Mouse (Mus musculus) gonadal fat pad, adult 2 months (tissue): ENCODE data around the gene Clic6. TPM values are rescaled to one million over a fixed set of nuclear protein-coding genes. Genes with fewer than 3 reads are reported as not detected.
A peak's percentile ranks its signal among the peaks of the same experiment; 100 is the strongest.
"Not testable (repeated sequence)": the region's sequence is repeated elsewhere in the genome, so short reads cannot be mapped to it uniquely, and the experiment has no call there.

Experiments used
- DNase-seq: peaks from one replicate; pipeline ENCODE4 v3.0.0-alpha.2; 2012; ENCODE audit warnings: low read depth
- polyA plus RNA-seq: library from polyadenylated mRNA; depleted of rRNA; stranded (reverse); fragments of >200 nt; gene quantifications from 2 replicates; pipeline ENCODE4 v1.2.3, GENCODE M21; 2012

The Clic6 gene
- polyA plus RNA-seq, 1 experiment = 3.2 TPM

DNA sequence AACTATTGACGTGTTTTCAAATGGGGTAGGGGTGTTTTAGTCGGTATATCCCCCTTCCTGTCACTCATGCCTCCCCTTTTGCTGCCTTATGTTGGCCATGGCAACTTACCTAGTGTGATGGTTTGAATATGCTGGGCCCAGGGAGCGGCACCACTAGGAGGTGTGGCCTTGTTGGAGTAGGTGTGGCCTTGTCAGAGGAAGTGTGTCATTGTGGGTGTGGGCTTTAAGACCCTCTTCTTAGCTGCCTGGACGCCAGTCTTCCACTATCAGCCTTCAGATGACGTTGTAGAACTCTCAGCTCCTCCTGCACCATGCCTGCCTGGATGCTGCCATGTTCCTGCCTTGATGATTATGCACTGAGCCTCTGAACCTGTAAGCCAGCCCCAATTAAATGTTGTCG is 14.8 kb upstream of the Clic6 start, which contains the start of gene Rcan1:
TSS of gene Rcan1 (minus strand) at position 162 of the 400 bp plus-strand sequence.
- no peak for DNase-seq

DNA sequence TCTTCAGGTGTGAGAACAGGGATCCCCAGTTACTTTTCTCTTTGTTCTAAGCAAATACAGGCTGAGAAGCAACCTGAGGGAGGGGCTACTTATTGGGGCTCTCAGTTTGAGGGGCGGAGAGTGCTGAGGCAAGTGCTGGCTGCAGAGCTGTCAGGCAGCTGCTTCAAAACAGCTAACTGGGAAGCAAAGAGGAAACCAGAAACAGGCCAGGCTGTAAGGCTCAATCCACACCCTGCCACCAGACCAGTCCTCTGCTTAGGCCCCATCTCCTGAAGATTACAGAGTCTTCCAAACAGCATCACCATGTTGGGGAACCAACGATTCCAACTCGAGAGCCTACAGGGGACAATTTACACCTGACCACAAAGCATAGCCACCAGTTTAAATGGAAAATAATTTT is 12.6 kb upstream of the Clic6 start:
- DNase-seq = no peak

DNA sequence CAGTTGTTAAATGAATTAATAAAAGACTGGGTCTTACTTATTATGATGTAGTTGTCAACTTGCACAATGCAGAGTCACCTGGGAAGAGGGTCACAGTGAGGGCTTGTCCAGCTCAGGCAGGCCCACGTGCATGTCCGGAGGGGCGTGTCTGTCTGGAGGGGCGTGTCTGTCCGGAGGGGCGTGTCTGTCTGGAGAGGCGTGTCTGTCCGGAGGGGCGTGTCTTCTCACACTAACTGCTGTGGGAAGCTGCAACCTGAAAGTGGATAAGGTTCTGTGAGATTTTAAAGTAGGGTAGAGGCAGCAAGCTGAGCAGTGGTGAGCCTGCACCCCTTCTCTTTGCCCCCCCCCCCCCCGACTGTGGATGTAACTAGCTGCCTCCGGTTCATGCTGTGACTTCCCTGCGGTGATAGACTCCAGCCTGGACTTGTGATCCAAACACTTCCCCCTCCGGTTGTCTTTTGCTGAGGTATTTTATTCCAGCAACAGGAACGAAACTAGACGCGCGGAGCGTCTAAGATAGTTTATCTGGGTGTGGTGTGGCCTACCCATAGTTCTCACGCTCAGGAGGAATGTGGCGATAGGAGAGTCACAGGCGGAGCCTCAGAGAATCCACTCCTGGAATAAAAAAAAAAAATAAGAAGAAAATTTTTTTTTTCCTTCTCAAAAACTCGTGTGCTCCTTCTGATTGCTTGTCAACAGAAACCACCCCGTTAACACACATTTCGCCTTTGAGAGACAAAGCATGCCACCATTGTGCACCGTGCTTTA is 10.3 kb upstream of the Clic6 start:
- no peak for DNase-seq

DNA sequence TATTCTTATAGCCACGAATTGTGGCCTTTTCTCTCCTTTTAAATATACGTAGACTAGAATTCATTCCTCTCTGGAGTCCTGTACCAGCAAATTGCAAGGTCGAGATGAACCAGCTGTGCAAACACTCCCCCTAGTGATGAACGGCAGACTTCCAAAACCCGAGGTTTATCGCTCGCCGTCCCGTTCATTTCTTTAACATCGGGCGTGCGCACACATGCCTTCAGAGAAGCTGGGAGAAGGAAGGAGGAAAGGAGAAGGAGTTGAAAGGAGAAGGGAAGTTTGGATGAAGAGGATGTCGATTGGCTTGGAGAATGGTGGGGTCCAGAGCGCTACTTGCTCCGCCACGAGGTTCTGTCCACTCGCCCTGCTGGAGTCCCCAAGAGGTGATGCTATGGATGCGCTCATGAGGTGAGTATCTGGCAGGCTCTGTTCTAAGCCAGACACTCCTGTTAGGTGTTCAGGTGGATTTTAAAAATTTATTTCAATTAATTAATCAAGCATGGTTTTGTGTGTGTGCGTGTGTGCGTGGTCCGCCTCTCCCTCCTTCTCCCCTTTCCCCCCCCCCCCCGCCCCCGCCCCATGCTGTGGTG is 6.9 kb upstream of the Clic6 start:
- no peak for DNase-seq

DNA sequence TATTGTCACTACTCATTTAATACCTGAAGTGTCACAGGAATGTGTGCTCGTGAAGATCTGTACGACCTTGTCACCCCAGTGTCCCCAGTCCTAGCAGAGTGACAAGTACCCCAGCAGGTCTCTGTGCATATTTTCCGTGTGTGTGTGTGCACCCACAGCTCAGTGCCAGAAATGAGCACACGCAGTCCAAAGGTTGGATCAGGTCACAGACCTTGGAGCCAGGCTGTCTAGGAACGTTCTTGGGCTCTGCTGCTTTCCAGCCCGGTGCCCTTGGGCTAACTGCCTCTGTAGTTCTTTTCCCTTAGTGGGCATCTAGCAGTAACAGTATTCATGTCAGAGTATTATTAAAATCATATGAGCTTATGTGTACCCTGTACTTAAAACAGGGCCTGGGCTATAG is 1.6 kb downstream of the Clic6 start:
- DNase-seq = no peak

DNA sequence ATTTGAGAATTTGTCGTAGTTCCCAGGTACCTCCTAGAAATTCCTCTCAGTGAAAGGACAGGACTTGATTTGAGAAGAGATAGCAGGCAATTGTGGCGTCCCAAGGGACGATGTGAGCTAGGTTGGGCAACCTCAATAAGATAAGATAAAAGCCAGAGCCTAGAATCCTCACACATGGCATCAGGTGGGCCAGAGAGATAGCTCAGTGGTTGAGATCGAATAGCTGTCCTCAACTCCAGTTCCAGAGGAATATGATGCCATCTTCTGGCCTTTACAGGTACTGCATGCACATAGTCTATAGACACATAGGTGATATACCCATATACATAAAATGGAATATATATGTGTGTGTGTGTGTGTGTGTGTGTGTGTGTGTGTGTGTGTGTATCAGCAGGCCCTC is 2.0 kb downstream of the Clic6 start:
- DNase-seq = no peak

DNA sequence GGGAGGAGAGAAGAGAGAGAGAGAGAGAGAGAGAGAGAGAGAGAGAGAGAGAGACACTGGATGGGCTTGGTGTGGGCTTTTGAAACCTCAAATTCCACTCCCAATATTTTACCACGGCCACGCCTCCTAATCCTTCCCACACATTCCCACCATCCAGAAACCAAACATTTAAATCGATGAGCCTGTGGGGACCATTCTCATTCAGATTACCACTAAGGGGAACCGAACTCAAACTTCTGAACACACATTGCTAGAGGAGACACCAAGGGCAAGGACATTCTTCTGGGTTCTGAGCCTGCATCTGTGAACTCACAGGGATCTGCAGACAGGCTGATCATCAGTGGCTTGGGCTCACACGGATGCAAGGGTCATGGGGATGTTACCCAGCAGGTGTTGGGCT is 2.9 kb downstream of the Clic6 start:
- no peak for DNase-seq

DNA sequence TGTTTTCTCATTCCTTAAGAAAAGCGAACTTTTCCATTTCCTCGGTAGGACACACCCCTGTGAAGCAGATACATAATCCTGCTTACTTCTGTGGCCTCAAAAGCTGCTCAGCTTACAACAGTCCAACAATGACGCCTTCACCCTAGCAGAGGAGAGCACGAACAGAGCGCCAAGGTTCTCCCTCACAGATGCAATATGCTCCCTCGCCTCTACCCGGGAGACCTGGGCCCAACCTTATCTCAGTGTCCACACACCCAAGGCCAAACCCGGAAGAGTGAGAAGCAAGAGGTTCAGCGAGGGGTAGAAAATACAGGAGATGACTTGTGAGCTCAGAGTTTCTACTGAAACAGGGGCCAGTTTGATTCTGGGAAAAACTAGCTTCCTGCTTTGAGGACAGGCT is 3.8 kb downstream of the Clic6 start:
- DNase-seq = no peak

DNA sequence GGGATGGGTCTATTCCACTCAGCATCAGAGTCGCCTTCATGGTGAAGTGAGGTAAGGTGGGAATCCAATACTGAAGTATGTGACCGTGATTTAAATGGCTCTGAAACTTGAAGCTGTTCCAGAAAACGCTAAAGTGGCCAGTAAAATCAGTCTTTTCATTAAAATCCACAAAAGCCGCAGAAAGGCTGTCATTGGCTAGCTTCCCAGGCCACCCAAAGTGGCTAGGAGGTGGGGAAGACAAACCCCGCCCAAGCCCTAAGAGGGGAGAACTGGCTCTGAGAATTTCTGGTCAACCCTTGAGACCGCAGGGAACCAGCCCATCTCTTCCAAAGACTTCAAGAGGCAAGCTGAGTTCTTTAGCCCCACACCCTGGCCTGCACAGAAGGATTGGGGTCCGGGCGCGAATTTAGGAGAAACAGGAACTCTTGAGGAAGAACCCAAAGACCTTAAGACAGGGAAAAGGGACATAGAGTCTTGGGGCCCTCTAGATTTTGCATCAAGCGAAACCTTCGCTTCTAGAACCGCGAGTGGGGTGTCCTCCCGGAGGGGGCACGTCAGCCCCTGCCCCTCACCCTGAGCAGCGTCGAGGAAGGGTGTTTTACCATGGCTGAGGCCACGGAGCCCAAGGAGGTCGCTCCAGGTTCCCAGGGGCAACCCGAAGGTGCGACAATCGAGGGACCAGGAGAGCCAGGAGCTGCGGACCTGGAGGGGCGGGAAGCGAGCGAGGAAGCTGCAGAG is 12.5 kb downstream of the Clic6 start:
- DNase-seq = no peak

DNA sequence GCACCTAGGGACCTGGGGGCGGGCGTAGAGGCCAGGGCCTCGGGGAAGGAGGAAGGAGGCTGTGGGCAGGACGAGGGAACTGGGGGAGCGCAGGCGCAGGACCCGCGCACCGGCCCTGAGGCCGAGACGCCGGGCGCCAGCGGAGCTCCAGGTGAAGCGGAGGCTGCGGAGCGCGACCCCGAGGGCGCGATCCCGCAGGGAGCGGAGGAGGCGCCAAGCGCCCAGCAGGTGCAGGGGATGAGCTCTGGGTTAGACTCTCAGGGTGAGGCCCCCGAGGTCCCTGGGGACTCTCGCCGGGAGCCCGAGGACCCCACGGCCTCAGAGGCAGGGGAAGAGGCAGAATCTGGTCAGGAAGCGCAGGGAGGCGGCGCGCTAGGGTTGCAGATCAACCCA is 13.0 kb downstream of the Clic6 start:
- DNase-seq = no peak

DNA sequence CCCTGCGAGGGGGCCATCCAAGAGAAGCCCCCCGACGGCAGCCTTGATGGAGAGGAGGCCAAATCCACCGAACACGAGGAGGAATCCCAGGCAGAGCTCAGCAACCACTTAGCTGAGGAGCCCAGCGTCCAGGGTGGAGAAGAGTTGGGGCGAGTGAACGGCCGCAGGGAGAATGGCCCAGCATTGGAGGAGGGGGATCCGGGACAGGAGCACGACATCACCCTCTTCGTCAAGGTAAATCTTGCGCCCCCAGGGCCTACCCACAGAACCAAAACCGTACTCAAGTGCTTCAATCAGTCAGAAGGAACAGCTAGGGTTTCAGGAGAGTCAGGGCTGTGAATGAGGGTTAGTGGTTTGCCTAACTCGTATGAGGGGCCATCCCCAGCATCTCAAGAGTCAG is 13.8 kb downstream of the Clic6 start:
- no peak for DNase-seq

DNA sequence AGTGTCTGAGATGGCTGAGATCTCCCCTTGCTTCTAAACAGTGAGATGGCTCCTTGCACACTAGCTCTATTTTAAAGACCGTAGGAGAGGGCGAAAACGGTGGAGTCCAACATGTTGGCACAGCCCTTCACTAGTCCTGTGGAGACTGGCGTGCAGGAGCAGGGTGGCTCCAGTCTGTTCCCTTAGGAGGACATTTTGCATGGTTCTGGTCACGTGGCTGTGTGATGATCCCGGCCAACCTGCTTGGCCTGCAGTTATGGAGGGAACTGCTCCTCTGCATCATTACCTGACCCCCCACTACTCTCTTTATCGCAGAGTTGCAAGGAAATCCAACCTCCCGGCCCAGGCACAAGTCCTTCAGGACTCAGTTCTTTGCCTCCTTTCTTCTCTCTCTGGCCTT is 15.0 kb downstream of the Clic6 start:
- no peak for DNase-seq

DNA sequence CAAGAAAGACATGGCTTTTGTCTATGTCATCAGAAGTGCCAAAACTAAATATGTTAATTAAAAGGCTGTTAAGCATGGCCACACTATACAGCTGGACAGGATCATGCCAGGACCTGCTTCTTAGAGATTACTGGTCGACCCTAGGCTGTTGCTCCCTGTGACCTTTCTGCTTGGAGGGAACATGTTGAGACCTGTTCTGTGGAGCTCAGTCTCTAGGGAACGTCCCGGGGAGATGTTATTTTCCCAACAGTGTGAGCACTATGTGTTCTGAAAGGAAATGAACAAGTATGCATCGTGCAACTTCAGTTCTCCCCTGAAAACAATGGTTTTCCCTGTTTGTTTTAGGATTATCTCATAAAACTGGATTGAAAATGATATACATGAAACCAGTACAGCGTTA is 17.6 kb downstream of the Clic6 start:
- DNase-seq = no peak

DNA sequence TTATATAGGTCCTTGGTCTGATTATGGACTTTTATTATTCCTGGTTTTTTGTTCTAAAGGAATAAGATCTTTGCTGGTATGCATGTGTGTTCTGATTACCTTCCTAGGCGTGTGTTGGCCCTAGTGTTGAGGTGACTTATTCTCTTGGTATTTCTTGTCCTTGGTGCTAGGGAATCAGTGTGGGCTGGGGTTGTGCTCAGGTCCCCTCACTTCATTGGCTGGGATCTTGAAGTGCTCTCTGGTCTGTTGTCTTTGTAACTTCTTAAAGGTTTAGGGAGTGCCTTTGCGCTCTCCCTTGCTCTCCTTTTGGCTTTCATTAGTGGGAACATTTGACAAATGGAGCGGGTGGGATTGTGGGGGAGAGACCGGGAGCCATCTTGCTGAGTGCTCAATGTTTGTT is 22.0 kb downstream of the Clic6 start:
- DNase-seq = no peak

DNA sequence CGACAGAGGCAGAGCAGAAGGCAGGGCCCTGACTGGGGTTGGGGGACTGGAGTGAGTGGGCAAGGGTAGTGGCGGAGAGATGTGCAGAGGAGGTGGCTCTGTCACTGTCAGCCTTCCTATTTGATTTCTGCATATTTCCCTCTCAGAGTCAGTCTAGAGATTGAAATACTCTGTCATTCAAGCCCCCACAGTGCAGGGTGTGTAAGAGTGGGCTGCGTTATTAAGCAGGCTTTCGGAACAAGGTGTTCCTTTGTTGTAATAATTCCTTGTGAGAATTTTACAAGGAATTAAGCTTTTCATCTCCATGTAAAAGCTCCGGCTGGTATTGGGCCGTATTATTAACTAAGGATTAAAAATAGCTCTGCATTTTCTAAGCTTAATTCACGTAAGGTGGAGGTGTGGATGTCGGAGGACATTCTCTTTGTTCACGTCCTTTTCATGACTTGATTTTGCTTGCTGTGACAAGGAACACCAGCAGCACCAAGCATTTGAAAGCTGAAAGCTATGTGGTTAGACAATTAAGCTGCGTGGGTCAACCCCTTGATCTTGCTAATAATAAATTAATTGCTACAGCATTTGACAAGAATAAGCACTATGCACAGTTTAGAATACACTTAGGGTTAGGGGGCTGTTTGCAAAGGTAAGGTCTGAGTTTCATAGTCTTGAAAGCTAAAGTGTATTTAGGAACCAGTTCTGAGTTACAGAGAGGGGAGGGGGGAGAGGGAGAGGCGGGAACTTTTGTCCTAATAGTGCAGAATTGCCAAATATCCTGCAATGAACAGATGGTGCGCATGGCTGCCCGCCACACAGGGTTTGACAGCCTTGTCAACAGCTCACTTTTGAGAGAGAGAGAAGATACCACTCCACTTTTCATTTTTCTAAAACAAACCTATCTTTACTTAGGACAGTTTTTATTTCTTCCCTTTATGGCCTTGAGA is 25.6 kb downstream of the Clic6 start:
- no peak for DNase-seq

DNA sequence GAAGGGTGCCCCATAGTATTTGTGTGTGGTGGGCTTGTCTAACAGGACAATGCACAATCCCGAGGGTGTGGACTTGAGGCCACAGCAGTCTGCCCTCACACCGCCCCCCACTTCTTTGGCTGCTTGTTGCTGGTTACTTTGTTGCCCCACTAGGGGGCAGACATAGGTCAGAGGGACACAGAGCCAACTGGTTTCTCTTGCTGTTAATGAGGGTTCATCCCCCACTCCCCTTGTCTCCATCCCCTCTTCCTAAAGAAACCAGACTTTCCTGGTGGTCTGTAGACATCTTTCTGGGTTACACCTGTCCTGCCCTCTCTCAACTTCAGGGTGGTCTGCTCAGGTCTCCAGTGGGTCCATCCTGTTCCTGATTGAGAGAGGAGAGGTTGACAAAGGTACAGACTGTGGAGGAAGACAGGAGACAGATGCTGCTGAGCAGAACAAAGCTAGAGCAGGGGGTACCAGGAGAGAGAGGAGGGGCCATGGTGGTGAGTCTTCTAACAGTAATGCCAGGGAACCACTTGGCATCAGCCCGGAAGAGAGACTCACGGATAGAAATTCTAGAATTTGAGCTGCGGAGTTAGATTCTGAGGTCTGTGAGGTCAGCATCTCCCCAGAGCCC is 26.3 kb downstream of the Clic6 start:
- no peak for DNase-seq

DNA sequence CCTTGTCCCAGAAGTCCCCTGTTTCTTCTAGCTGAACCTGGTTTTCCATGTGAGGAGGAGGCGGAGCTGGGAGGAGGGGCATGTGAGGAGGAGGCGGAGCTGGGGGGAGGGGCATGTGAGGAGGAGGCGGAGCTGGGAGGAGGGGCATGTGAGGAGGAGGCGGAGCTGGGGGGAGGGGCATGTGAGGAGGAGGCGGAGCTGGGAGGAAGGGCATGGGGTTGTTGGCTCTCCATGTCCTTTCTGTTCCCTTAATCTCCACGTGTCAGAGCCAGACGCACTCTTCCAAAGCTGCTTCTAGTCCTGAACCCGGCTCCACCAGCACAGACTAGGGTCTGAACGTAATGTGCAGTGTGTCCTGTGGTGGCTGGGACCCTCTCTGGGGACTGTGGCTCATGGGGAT is 29.4 kb downstream of the Clic6 start:
- DNase-seq = not testable (repeated sequence)

DNA sequence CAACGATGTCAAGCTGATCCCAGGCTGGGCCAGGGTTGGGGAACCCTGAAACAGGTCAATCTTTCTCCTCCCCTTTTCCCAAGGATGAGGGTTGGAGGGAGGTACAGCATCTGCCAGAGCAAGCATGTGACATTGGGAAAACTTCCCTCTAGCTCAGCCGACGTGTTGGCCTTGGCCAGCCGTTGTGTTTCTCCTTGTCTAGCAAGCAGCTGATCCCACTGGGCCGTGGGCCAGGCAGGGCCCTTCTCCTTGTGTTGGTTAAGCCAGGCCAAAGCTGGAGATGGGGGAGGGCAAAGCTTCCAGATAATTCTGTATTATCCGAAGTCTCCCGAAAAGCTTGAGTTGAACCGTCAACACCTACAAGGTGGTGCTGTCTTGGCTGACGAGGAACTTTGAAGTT is 30.6 kb downstream of the Clic6 start:
- DNase-seq = no peak

DNA sequence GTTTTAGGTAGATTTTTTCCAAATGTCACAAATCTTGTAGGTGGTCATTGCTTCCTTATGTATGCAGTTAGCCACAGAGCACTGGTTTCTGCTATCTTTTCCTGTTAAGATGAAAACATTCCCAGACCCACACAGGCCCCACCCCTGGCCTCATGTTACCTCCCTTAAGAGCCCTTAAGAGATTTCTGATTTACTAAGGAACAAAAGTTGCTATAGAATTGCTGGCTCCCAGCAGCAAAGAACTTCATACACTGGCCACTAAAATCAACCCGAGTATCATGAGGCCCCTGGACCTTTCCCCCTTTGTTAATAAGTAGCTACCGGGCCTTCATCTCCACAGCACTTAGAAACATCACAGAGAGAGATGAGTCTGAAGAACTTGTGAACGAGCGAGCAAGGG is 33.2 kb downstream of the Clic6 start:
- no peak for DNase-seq

DNA sequence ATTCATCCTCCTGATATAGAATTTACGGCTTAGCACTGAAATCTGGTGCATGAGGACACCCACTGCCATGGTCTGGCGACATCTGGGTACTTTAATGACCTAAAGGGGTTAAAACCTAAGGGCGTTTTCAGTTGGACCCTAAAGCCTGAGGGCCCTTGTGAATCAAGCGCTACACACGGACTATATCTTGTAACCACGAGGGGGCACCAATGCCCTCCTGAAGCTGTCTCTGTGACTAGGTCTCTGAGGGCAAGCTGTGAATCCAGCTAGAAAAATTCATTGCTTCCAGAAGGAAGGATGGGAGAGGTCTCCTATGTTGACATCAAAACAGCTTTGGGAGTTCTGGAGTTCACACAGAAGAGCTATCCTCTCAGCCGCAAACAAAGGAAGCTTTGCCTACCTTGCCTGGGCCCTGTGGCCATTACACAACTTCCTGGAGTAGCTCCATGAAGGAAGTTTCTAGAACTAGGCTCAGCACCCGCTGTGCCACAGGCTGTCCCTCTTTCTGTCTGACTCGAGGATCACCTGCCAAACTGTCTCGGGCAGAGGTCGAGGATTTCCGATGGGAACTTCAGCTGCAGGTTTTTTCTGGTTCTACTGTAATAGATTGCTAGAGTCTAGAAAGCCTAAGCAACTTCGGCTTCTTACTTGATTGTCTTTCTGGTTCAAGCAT is 34.4 kb downstream of the Clic6 start:
- DNase-seq = peak; percentile 83

DNA sequence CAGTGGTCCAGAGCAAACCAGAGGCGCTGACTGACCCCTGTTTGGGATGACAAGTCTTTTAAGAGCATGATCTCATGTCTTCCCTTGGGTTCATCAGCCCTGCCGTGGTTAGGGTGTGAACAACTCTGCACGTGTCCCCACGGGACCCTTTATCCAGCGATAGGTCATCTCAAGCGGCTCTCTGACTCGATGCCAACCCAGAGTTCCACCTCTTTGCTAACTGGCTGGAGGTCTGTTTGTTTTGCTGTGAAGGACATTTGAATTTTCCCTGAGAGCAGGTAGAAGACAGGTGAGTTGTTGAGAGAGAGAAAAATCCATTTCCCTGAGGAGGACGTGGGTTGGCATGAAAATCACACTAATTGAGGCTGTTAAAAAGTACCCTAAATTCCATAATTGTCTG is 37.8 kb downstream of the Clic6 start:
- DNase-seq = no peak
